Mouse (Mus musculus): ENCODE data around the gene Zc2hc1c.

GRCm38 (mm10) chr12:85280845-85281651 lies 7.3 kb upstream of the Zc2hc1c start:
- no peak for TF ChIP-seq POLR2A (IDR thresholded peaks at IDR 0.05; ENCODE audit: borderline replicate concordance, extremely low read depth, low read depth, low read length)
- no peak for TF ChIP-seq CTCF (IDR thresholded peaks at IDR 0.05; ENCODE audit: insufficient read depth, low read length)

Measured in lung, adult 2 months (tissue).